Mouse (Mus musculus) bone marrow, adult 2 months (tissue): ENCODE data around the gene Kcnj8. TPM values are rescaled to one million over a fixed set of nuclear protein-coding genes. Genes with fewer than 3 reads are reported as not detected.

ENCODE experiments used
- H3K27ac ChIP-seq: fragments of 200-500 bp; 2 replicates; pipeline ENCODE4 v1.5.1; 2012; ENCODE audit warnings: low read depth, mild to moderate bottlenecking, control low read depth, inconsistent platforms, low read length; ENCODE audit not compliant: control insufficient read depth, poor library complexity, insufficient read depth
- H3K4me1 ChIP-seq: fragments of 200-500 bp; 2 replicates; pipeline ENCODE4 v1.6.1; 2011; ENCODE audit warnings: low read length; ENCODE audit not compliant: control insufficient read depth, insufficient read depth
- H3K4me3 ChIP-seq: fragments of 200-500 bp; replicated peaks from 2 replicates; pipeline ENCODE3; 2011; ENCODE audit warnings: mild to moderate bottlenecking, low read depth, low read length, control low read depth; ENCODE audit not compliant: control insufficient read depth
- CTCF ChIP-seq: fragments of 200-500 bp; IDR thresholded peaks from 2 replicates; pipeline ENCODE4 v1.5.1; 2011; ENCODE audit warnings: low read length, control low read depth; ENCODE audit not compliant: control insufficient read depth, insufficient read depth
- POLR2A ChIP-seq: fragments of 200-500 bp; IDR thresholded peaks from 2 replicates; pipeline ENCODE4 v1.6.1; 2011; ENCODE audit warnings: low read depth, mild to moderate bottlenecking, control low read depth, low read length, borderline replicate concordance; ENCODE audit not compliant: control insufficient read depth
- WGBS: fragments of 180-500 bp; shearing (Covaris S2); methylation state at CpG from one replicate; pipeline ENCODE4 v1.1.7; 2018; 5-methylcytosine and 5-hydroxymethylcytosine counted together
- polyA plus RNA-seq: library from polyadenylated mRNA; stranded (reverse); fragments of >200 nt; gene quantifications from 2 replicates; pipeline ENCODE4 v1.2.4, GENCODE M21; 2011; ENCODE audit warnings: low replicate concordance; ENCODE audit not compliant: missing spikeins, insufficient read depth, insufficient read length

Kcnj8 gene
- polyA plus RNA-seq, 1 experiment: 1.8 TPM

GRCm38 (mm10) chr6:142542800-142543175 is 28.6 kb downstream of the Kcnj8 start:
- Histone ChIP-seq H3K27ac (no peak overlapping the region), H3K4me1 (no peaks in the 10 kb centered on the region), H3K4me3 (no peak overlapping the region)
- no peak for TF ChIP-seq CTCF
- no peak for TF ChIP-seq POLR2A
- WGBS: 82% methylated on average over 6 of the region's 6 CpGs

- Histone ChIP-seq H3K27ac (no peak overlapping the region), H3K4me1 (no peaks in the 10 kb centered on the region), H3K4me3 (no peak overlapping the region)
- 69% methylated on average over 8 of the region's 8 CpGs for WGBS
- no peak for TF ChIP-seq CTCF
- TF ChIP-seq POLR2A: no peak
These were observed 29.2 kb downstream of the Kcnj8 start for GRCm38 (mm10) chr6:142542082-142542799.

- no peak for TF ChIP-seq POLR2A
- H3K27ac ChIP-seq: no peak overlapping the region
- WGBS: 84% methylated on average over 10 of the region's 10 CpGs
- no peaks in the 10 kb centered on the region for H3K4me1 ChIP-seq
- H3K4me3 ChIP-seq: no peak overlapping the region
These were observed 30.8 kb downstream of the Kcnj8 start for GRCm38 (mm10) chr6:142540561-142541160.

- no peak overlapping the region for H3K27ac ChIP-seq
- H3K4me1 ChIP-seq: no peaks in the 10 kb centered on the region
- TF ChIP-seq POLR2A (no peak), CTCF (no peak)
- H3K4me3 ChIP-seq: no peak overlapping the region
- WGBS: 82% methylated on average over 5 of the region's 5 CpGs
These were observed 31.3 kb downstream of the Kcnj8 start for GRCm38 (mm10) chr6:142540131-142540530.

GRCm38 (mm10) chr6:142538503-142538902 is 32.9 kb downstream of the Kcnj8 start:
- Histone ChIP-seq H3K4me1 (no peaks in the 10 kb centered on the region), H3K4me3 (no peak overlapping the region), H3K27ac (no peak overlapping the region)
- WGBS: 54% methylated on average over 17 of the region's 17 CpGs
- no peak for TF ChIP-seq POLR2A
- TF ChIP-seq CTCF: no peak

GRCm38 (mm10) chr6:142533412-142533811 is 38.0 kb downstream of the Kcnj8 start:
- Histone ChIP-seq H3K27ac (no peak overlapping the region), H3K4me3 (no peak overlapping the region)
- WGBS: 76% methylated on average over 5 of the region's 5 CpGs

GRCm38 (mm10) chr6:142532686-142533085 is 38.7 kb downstream of the Kcnj8 start:
- 84% methylated on average over 2 of the region's 2 CpGs for WGBS
- H3K4me3 ChIP-seq: no peak overlapping the region
- H3K27ac ChIP-seq: no peak overlapping the region

More at GRCm38 (mm10) chr6:142533412-142533811, 38.0 kb downstream of the Kcnj8 start:
- TF ChIP-seq POLR2A (no peak), CTCF (no peak)
- no peaks in the 10 kb centered on the region; the same call in 1 of the 2 replicates for H3K4me1 ChIP-seq

GRCm38 (mm10) chr6:142532141-142532540 is 39.3 kb downstream of the Kcnj8 start:
- Histone ChIP-seq H3K4me3 (no peak overlapping the region), H3K4me1 (no peaks in the 10 kb centered on the region; the same call in 1 of the 2 replicates), H3K27ac (no peak overlapping the region)
- WGBS: 86% methylated on average over 17 of the region's 17 CpGs
- TF ChIP-seq CTCF (no peak), POLR2A (no peak)

More at GRCm38 (mm10) chr6:142532686-142533085, 38.7 kb downstream of the Kcnj8 start:
- TF ChIP-seq CTCF (no peak), POLR2A (no peak)
- H3K4me1 ChIP-seq: no peaks in the 10 kb centered on the region; the same call in 1 of the 2 replicates

- WGBS: 73% methylated on average over 5 of the region's 5 CpGs
- H3K4me1 ChIP-seq: no peaks in the 10 kb centered on the region; the same call in 1 of the 2 replicates
- no peak overlapping the region for H3K27ac ChIP-seq
- TF ChIP-seq CTCF: no peak
- TF ChIP-seq POLR2A: no peak
- no peak overlapping the region for H3K4me3 ChIP-seq
These were observed 41.0 kb downstream of the Kcnj8 start for GRCm38 (mm10) chr6:142530378-142530777.
